Mouse (Mus musculus): ENCODE measurements around the gene Afap1l2. TPM values are rescaled to one million over a fixed set of nuclear protein-coding genes. Genes with fewer than 3 reads are reported as not detected.

The Afap1l2 gene
- total and polyA plus RNA-seq, 2 experiments from 2014 or later: 8.1 to 15.3 TPM

DNA sequence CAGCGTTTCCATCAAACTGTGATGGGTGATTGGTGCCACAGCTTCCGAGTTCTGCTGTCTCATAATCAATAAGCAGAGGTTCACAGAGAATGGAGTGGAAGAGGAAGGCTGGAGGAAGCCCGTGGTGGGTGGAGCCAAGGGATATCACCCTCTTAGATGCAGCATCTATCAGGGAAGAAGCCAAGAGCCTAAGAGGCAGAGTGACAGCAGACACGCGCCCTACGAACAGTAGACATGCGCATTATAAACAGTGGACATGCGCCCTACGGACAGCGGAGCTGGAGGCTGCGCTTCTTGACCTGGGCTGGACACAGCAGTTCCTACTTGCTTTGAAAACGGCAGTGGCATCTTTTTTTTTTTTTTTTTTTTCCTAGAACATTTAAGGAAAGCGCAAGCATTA lies 53.2 kb downstream of the Afap1l2 start:
- TF ChIP-seq CTCF (IDR thresholded peaks at IDR 0.05): no peak
- DNase-seq (ENCODE audit: low spot score) (no peak), ATAC-seq (ENCODE audit: low FRiP score) (no peak)
- Histone ChIP-seq H3K27ac (ENCODE audit: low read depth, low read length) (no peak overlapping the region), H3K36me3 (ENCODE audit: insufficient read depth, low read length) (no peaks in the 10 kb centered on the region), H3K4me3 (ENCODE audit: low read depth, low read length) (no peak overlapping the region), H3K9ac (replicated peaks; ENCODE audit: low read length, poor library complexity, severe bottlenecking) (no peak overlapping the region), H3K9me3 (ENCODE audit: low read length) (no peaks in the 10 kb centered on the region), H3K27me3 (ENCODE audit: insufficient read depth, low read length) (no peaks in the 10 kb centered on the region), H3K4me1 (ENCODE audit: insufficient read depth, low read length) (0 out of 2 replicates have a peak, but pooled peaks cover 3% of the 10 kb centered on the region), H3K4me2 (ENCODE audit: low read depth, low read length, poor library complexity, severe bottlenecking) (no peak overlapping the region)
- WGBS: 90% methylated on average over 13 of the region's 13 CpGs

DNA sequence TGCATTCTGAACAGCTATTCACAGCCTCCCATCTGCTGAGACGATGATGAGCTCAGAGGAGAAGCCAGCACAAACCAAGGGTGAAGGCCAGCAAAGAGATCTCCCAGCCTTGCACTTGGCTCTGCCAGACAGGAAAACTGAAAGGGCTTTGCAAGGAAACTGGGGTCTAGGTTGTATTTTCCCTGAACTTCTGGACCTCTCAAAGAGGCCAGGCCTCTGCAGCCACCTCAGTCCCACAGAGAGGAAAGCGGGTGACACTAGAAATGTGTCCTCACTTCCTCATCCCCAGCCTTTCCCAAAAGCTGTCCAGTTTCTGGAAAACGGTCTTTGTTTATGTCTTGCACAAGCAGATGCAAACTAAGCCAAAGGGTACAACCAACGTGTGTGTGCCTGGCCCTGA lies 54.2 kb downstream of the Afap1l2 start:
- Histone ChIP-seq H3K4me3 (ENCODE audit: low read depth, low read length) (no peak overlapping the region), H3K4me1 (ENCODE audit: insufficient read depth, low read length) (0 out of 2 replicates have a peak, but pooled peaks cover 3% of the 10 kb centered on the region), H3K27ac (ENCODE audit: low read depth, low read length) (no peak overlapping the region), H3K36me3 (ENCODE audit: insufficient read depth, low read length) (no peaks in the 10 kb centered on the region), H3K9me3 (ENCODE audit: low read length) (no peaks in the 10 kb centered on the region), H3K4me2 (ENCODE audit: low read depth, low read length, poor library complexity, severe bottlenecking) (no peak overlapping the region), H3K9ac (replicated peaks; ENCODE audit: low read length, poor library complexity, severe bottlenecking) (no peak overlapping the region), H3K27me3 (ENCODE audit: insufficient read depth, low read length) (no peaks in the 10 kb centered on the region)
- ATAC-seq (ENCODE audit: low FRiP score): no peak
- no peak for DNase-seq (ENCODE audit: low spot score)
- TF ChIP-seq CTCF (IDR thresholded peaks at IDR 0.05): no peak
- 87% methylated on average over 4 of the region's 4 CpGs for WGBS

DNA sequence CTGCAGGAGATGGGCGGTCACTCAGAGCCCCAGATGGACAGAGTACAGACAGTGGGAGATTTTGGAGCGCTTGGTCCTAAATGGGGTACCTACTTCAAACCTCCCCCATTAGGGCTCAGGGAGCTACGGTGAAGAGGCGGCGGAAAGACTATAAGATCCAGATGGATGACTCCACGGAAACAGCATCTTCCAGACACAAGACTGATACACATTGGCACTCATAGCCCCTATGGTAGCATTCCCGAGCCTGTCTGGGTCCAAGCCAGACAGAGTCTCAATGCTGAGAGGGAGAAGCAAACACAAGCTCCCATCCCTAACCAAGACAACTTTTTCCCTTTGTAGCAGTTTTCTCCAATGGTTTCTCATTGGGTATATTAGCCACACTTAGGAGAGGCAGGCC lies 57.2 kb downstream of the Afap1l2 start:
- Histone ChIP-seq H3K4me2 (ENCODE audit: low read depth, low read length, poor library complexity, severe bottlenecking) (no peak overlapping the region), H3K4me3 (ENCODE audit: low read depth, low read length) (no peak overlapping the region), H3K9me3 (ENCODE audit: low read length) (no peaks in the 10 kb centered on the region), H3K27me3 (ENCODE audit: insufficient read depth, low read length) (no peaks in the 10 kb centered on the region), H3K27ac (ENCODE audit: low read depth, low read length) (no peak overlapping the region), H3K4me1 (ENCODE audit: insufficient read depth, low read length) (peaks cover 3% of the 10 kb centered on the region; the same call in 1 of the 2 replicates), H3K36me3 (ENCODE audit: insufficient read depth, low read length) (no peaks in the 10 kb centered on the region), H3K9ac (replicated peaks; ENCODE audit: low read length, poor library complexity, severe bottlenecking) (no peak overlapping the region)
- TF ChIP-seq CTCF (IDR thresholded peaks at IDR 0.05): no peak
- ATAC-seq (ENCODE audit: low FRiP score): no peak
- WGBS: 84% methylated on average over 7 of the region's 7 CpGs
- DNase-seq (ENCODE audit: low spot score): peak; percentile 22

GRCm38 (mm10) chr19:56949868-56950267 lies 58.2 kb downstream of the Afap1l2 start:
- WGBS: 87% methylated on average over 8 of the region's 8 CpGs
- no peak overlapping the region for H3K27ac ChIP-seq (ENCODE audit: low read depth, low read length)
- H3K4me1 ChIP-seq (ENCODE audit: insufficient read depth, low read length): no peaks in the 10 kb centered on the region; the same call in 1 of the 2 replicates
- no peak overlapping the region for H3K4me2 ChIP-seq (ENCODE audit: low read depth, low read length, poor library complexity, severe bottlenecking)
- no peaks in the 10 kb centered on the region for H3K27me3 ChIP-seq (ENCODE audit: insufficient read depth, low read length)
- no peaks in the 10 kb centered on the region for H3K9me3 ChIP-seq (ENCODE audit: low read length)
- no peak for TF ChIP-seq CTCF (IDR thresholded peaks at IDR 0.05)
- no peaks in the 10 kb centered on the region for H3K36me3 ChIP-seq (ENCODE audit: insufficient read depth, low read length)
- no peak overlapping the region for H3K4me3 ChIP-seq (ENCODE audit: low read depth, low read length)
- ATAC-seq (ENCODE audit: low FRiP score) (no peak), DNase-seq (ENCODE audit: low spot score) (no peak)
- no peak overlapping the region for H3K9ac ChIP-seq (replicated peaks; ENCODE audit: low read length, poor library complexity, severe bottlenecking)

GRCm38 (mm10) chr19:56947971-56948610 lies 59.9 kb downstream of the Afap1l2 start:
- TF ChIP-seq CTCF (IDR thresholded peaks at IDR 0.05): no peak
- Histone ChIP-seq H3K9ac (replicated peaks; ENCODE audit: low read length, poor library complexity, severe bottlenecking) (no peak overlapping the region), H3K4me3 (ENCODE audit: low read depth, low read length) (no peak overlapping the region), H3K27ac (ENCODE audit: low read depth, low read length) (no peak overlapping the region), H3K36me3 (ENCODE audit: insufficient read depth, low read length) (no peaks in the 10 kb centered on the region), H3K27me3 (ENCODE audit: insufficient read depth, low read length) (no peaks in the 10 kb centered on the region), H3K4me1 (ENCODE audit: insufficient read depth, low read length) (no peaks in the 10 kb centered on the region; the same call in 1 of the 2 replicates), H3K9me3 (ENCODE audit: low read length) (no peaks in the 10 kb centered on the region), H3K4me2 (ENCODE audit: low read depth, low read length, poor library complexity, severe bottlenecking) (no peak overlapping the region)
- peak; percentile 36 for DNase-seq (ENCODE audit: low spot score)
- 0 out of 2 replicates have a peak, but pooled peaks have one; percentile 41 for ATAC-seq (ENCODE audit: low FRiP score)
- 65% methylated on average over 6 of the region's 6 CpGs for WGBS

DNA sequence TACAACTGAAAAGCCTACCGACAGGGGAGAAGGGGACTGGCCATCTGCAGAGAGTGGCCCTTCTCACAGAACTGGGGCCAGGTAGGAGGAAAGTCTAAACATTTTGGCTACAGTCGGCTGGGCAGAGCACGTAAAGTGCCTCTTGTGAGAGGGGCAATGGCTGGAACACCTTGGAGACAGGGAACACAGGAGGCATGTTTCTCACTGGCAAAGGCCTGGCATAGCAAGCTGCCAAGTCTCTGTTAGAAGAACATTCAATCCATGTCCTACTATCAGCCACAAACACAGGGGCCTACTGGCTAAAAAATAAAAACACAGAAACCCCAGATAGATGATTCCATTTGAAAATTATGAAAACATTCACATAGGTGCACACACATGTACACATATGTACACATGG lies 61.3 kb downstream of the Afap1l2 start:
- Histone ChIP-seq H3K9ac (replicated peaks; ENCODE audit: low read length, poor library complexity, severe bottlenecking) (no peak overlapping the region), H3K4me1 (ENCODE audit: insufficient read depth, low read length) (no peaks in the 10 kb centered on the region; the same call in 1 of the 2 replicates), H3K27ac (ENCODE audit: low read depth, low read length) (no peak overlapping the region), H3K9me3 (ENCODE audit: low read length) (no peaks in the 10 kb centered on the region), H3K27me3 (ENCODE audit: insufficient read depth, low read length) (no peaks in the 10 kb centered on the region), H3K4me3 (ENCODE audit: low read depth, low read length) (no peak overlapping the region), H3K4me2 (ENCODE audit: low read depth, low read length, poor library complexity, severe bottlenecking) (no peak overlapping the region), H3K36me3 (ENCODE audit: insufficient read depth, low read length) (no peaks in the 10 kb centered on the region)
- TF ChIP-seq CTCF (IDR thresholded peaks at IDR 0.05): no peak
- 91% methylated on average over 3 of the region's 3 CpGs for WGBS
- no peak for ATAC-seq (ENCODE audit: low FRiP score)
- no peak for DNase-seq (ENCODE audit: low spot score)

Data from midbrain, postnatal 0 days (tissue).